Mouse (Mus musculus) MEL (cell line): ENCODE measurements around the gene Chd8. TPM values are rescaled to one million over a fixed set of nuclear protein-coding genes. Genes with fewer than 3 reads are reported as not detected.

Experiments
- polyA plus RNA-seq, 2 experiments: library from polyadenylated mRNA; stranded (reverse) in 1 of 2; unstranded in 1 of 2; fragments of >175 nt in 1 of 2; fragments of >200 nt in 1 of 2; gene quantifications; 2 replicates each; pipeline versions ENCODE4 v1.2.1 to v1.2.4; 2012; ENCODE audit warnings: low replicate concordance in 2 of 2, low read depth in 1 of 2; ENCODE audit not compliant: insufficient read length in 2 of 2, insufficient read depth in 1 of 2, missing spikeins in 1 of 2
- total RNA-seq: library from RNA; depleted of rRNA; stranded (reverse); fragments of 300-350 nt; gene quantifications from 2 replicates; pipeline ENCODE4 v1.2.3, GENCODE M21; 2012; rRNA removed

Gene Chd8
- total and polyA plus RNA-seq, 3 experiments, result 46.5 to 85.6 (median 73.5) TPM

Other genes starting within 250 kb of the Chd8 start
- 0.39 and 0.46 TPM in 2 replicates for gene Tmem253, start 242.1 kb downstream of the Chd8 start, total RNA-seq
- 1 to 10 TPM in 1 of 2 experiments, not detected in 1; 3.6 TPM for gene Tmem253, start 242.1 kb downstream of the Chd8 start, polyA plus RNA-seq
- gene Zfp219, start 237.0 kb downstream of the Chd8 start, total RNA-seq, result 32.1 and 36.3 TPM in 2 replicates
- gene Zfp219, start 237.0 kb downstream of the Chd8 start, polyA plus RNA-seq, result 10 to 100 TPM in 1 of 2 experiments, not detected in 1; 46.9 TPM
- not detected in 2 replicates for gene Olfr221, start 215.3 kb downstream of the Chd8 start, total RNA-seq
- not detected for gene Olfr221, start 215.3 kb downstream of the Chd8 start, polyA plus RNA-seq
- gene Hnrnpc, start 153.8 kb downstream of the Chd8 start, total RNA-seq, result 272 and 346 TPM in 2 replicates
- 1,000 to 10,000 TPM in 1 of 2 experiments, 100 to 1,000 TPM in 1; 626 to 3,096 TPM for gene Hnrnpc, start 153.8 kb downstream of the Chd8 start, polyA plus RNA-seq
- 3.7 and 4.8 TPM in 2 replicates for gene Rpgrip1, start 147.1 kb downstream of the Chd8 start, total RNA-seq
- gene Rpgrip1, start 147.1 kb downstream of the Chd8 start, polyA plus RNA-seq, result 10 to 100 TPM in 1 of 2 experiments, not detected in 1; 36.0 TPM
- 87.1 and 97.3 TPM in 2 replicates for gene Supt16, start 60.4 kb downstream of the Chd8 start, total RNA-seq
- gene Supt16, start 60.4 kb downstream of the Chd8 start, polyA plus RNA-seq, result 100 to 1,000 TPM; 114 to 145 TPM
- gene Tox4, start 21.4 kb upstream of the Chd8 start, total RNA-seq, result 35.1 and 39.0 TPM in 2 replicates
- gene Tox4, start 21.4 kb upstream of the Chd8 start, polyA plus RNA-seq, result 10 to 100 TPM in 1 of 2 experiments, not detected in 1; 42.2 TPM
- 2.9 and 3.0 TPM in 2 replicates for gene Rab2b, start 21.8 kb upstream of the Chd8 start, total RNA-seq
- 1 to 10 TPM in 1 of 2 experiments, not detected in 1; 5.9 TPM for gene Rab2b, start 21.8 kb upstream of the Chd8 start, polyA plus RNA-seq
- 40.3 and 49.8 TPM in 2 replicates for gene Mettl3, start 47.3 kb upstream of the Chd8 start, total RNA-seq
- gene Mettl3, start 47.3 kb upstream of the Chd8 start, polyA plus RNA-seq, result 10 to 100 TPM in 1 of 2 experiments, not detected in 1; 50.7 TPM
- gene Sall2, start 71.0 kb upstream of the Chd8 start, total RNA-seq, result not detected in 2 replicates
- gene Sall2, start 71.0 kb upstream of the Chd8 start, polyA plus RNA-seq, result not detected
- 0.08 TPM in 1 of 2 replicates, not detected in the other for gene Olfr1513, start 98.6 kb upstream of the Chd8 start, total RNA-seq
- gene Olfr1513, start 98.6 kb upstream of the Chd8 start, polyA plus RNA-seq, result not detected
- 0.23 TPM in 2 replicates for gene Olfr1512, start 121.4 kb upstream of the Chd8 start, total RNA-seq
- under 1 TPM in 1 of 2 experiments, not detected in 1; 0.24 TPM for gene Olfr1512, start 121.4 kb upstream of the Chd8 start, polyA plus RNA-seq
- gene Olfr1511, start 139.6 kb upstream of the Chd8 start, total RNA-seq, result not detected in 2 replicates
- gene Olfr1511, start 139.6 kb upstream of the Chd8 start, polyA plus RNA-seq, result not detected
- gene Olfr1510, start 156.6 kb upstream of the Chd8 start, total RNA-seq, result not detected in 2 replicates
- gene Olfr1510, start 156.6 kb upstream of the Chd8 start, polyA plus RNA-seq, result not detected
- not detected in 2 replicates for gene Olfr1509, start 185.2 kb upstream of the Chd8 start, total RNA-seq
- gene Olfr1509, start 185.2 kb upstream of the Chd8 start, polyA plus RNA-seq, result not detected
- gene Olfr1508, start 209.7 kb upstream of the Chd8 start, total RNA-seq, result not detected in 2 replicates
- not detected for gene Olfr1508, start 209.7 kb upstream of the Chd8 start, polyA plus RNA-seq
- gene Olfr1507, start 238.0 kb upstream of the Chd8 start, total RNA-seq, result not detected in 2 replicates
- gene Olfr1507, start 238.0 kb upstream of the Chd8 start, polyA plus RNA-seq, result not detected